Mouse (Mus musculus) heart, embryonic 15.5 days (tissue): ENCODE measurements around the gene Kcnma1. TPM values are rescaled to one million over a fixed set of nuclear protein-coding genes. Genes with fewer than 3 reads are reported as not detected.

Experiments
- ATAC-seq: fragments of 200-750 bp; cut with Nextera tagmentation; replicated peaks from 2 replicates; pipeline ENCODE4 v1.8.0; 2017; ENCODE audit warnings: low read depth, moderate TSS enrichment; ENCODE audit not compliant: insufficient number of reproducible peaks, insufficient read depth, low FRiP score
- H3K27ac ChIP-seq: fragments of 300-500 bp; sonication (generic); 2 replicates; pipeline ENCODE4 v1.5.1; 2015; ENCODE audit warnings: mild to moderate bottlenecking, inconsistent platforms
- H3K27me3 ChIP-seq: fragments of 300-500 bp; sonication (generic); 2 replicates; pipeline ENCODE4 v1.6.1; 2015; ENCODE audit warnings: inconsistent platforms
- H3K36me3 ChIP-seq: fragments of 300-500 bp; sonication (generic); 2 replicates; pipeline ENCODE4 v1.6.1; 2015; ENCODE audit warnings: mild to moderate bottlenecking, inconsistent platforms
- H3K4me1 ChIP-seq: fragments of 300-500 bp; sonication (generic); replicated peaks from 2 replicates; pipeline ENCODE4 v1.6.1; 2015; ENCODE audit warnings: inconsistent platforms
- H3K4me2 ChIP-seq: fragments of 300-500 bp; sonication (generic); 2 replicates; pipeline ENCODE4 v1.6.1; 2015; ENCODE audit warnings: inconsistent platforms, mild to moderate bottlenecking, moderate library complexity
- H3K4me3 ChIP-seq: fragments of 300-500 bp; sonication (generic); 2 replicates; pipeline ENCODE4 v1.5.1; 2015; ENCODE audit warnings: mild to moderate bottlenecking, inconsistent platforms
- H3K9ac ChIP-seq: fragments of 300-500 bp; sonication (generic); 2 replicates; pipeline ENCODE4 v1.6.1; 2015; ENCODE audit warnings: mild to moderate bottlenecking, inconsistent platforms
- H3K9me3 ChIP-seq: fragments of 300-500 bp; sonication (generic); replicated peaks from 2 replicates; pipeline ENCODE4 v1.6.1; 2016; ENCODE audit warnings: inconsistent platforms
- WGBS: fragments of 180-500 bp; shearing (Covaris S2); methylation state at CpG from one replicate; pipeline ENCODE4 v1.1.7; 2015; ENCODE audit warnings: mixed read lengths; 5-methylcytosine and 5-hydroxymethylcytosine counted together
- polyA plus RNA-seq: library from polyadenylated mRNA; unstranded; fragments of >200 nt; fragmentation: Nextera tagmentation; extraction: Ambion mirVana; gene quantifications from 2 replicates; pipeline ENCODE4 v1.2.1, GENCODE M21; 2015

Gene Kcnma1
- polyA plus RNA-seq, 1 experiment from 2014 or later = 0.23 TPM

DNA sequence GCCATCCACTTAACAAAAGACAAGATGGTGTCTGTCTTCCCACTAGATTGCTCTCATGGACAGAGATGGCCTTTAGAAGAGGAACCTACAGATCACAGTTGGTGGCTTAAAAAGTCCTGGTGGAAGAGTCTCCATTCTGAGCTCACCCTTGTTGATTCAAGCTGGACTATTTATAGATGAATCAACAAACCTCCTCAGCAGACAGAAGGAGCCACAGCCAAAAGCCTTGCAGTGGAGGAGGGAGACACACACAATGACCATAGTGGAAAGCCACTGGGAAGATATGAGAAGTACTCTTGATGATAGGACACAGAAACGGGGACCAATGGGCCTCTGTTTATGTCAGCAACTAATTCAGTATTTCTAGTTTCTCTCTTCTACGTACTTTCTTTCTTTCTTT lies 239.7 kb downstream of the Kcnma1 start:
- Histone ChIP-seq H3K36me3 (no peaks in the 10 kb centered on the region), H3K27me3 (0 out of 2 replicates have a peak, but pooled peaks cover 3% of the 10 kb centered on the region), H3K27ac (no peak overlapping the region), H3K4me3 (no peak overlapping the region), H3K9ac (no peak overlapping the region), H3K9me3 (no peaks in the 10 kb centered on the region), H3K4me1 (no peaks in the 10 kb centered on the region), H3K4me2 (no peak overlapping the region)
- ATAC-seq = no peak
- WGBS = 39% methylated on average over 2 of the region's 2 CpGs

DNA sequence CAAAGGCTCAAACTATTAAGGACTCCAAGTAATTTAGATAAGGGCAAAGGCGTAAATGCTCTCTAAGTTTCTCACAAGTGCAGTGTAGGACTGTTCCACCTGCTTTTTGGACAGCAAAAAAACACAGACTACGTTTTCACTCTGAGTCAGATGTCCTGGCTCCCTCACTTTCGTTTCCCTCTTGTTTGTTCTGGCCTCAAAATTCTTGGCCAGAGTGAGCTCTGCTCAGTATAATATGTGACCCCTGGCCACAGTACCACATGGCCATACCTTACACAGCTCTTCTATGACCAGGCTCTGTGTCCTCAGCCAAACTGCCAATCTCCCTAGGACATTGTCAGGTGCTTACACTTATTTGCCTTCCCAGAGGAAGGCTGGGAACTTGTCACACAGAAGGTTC lies 241.6 kb downstream of the Kcnma1 start:
- Histone ChIP-seq H3K36me3 (no peaks in the 10 kb centered on the region), H3K9ac (no peak overlapping the region), H3K27ac (no peak overlapping the region), H3K4me3 (no peak overlapping the region), H3K4me1 (no peaks in the 10 kb centered on the region), H3K27me3 (0 out of 2 replicates have a peak, but pooled peaks cover 3% of the 10 kb centered on the region), H3K9me3 (no peaks in the 10 kb centered on the region), H3K4me2 (no peak overlapping the region)
- 63% methylated on average over 3 of the region's 3 CpGs for WGBS
- no peak for ATAC-seq

GRCm38 (mm10) chr14:23771794-23772193 lies 242.5 kb downstream of the Kcnma1 start:
- H3K4me3 ChIP-seq = no peak overlapping the region
- H3K9me3 ChIP-seq = no peaks in the 10 kb centered on the region
- H3K4me2 ChIP-seq = no peak overlapping the region
- 70% methylated on average over 1 of the region's 1 CpGs for WGBS
- H3K4me1 ChIP-seq = no peaks in the 10 kb centered on the region
- no peak for ATAC-seq
- no peaks in the 10 kb centered on the region for H3K36me3 ChIP-seq
- H3K27ac ChIP-seq = no peak overlapping the region
- no peak overlapping the region for H3K9ac ChIP-seq
- 0 out of 2 replicates have a peak, but pooled peaks cover 3% of the 10 kb centered on the region for H3K27me3 ChIP-seq

DNA sequence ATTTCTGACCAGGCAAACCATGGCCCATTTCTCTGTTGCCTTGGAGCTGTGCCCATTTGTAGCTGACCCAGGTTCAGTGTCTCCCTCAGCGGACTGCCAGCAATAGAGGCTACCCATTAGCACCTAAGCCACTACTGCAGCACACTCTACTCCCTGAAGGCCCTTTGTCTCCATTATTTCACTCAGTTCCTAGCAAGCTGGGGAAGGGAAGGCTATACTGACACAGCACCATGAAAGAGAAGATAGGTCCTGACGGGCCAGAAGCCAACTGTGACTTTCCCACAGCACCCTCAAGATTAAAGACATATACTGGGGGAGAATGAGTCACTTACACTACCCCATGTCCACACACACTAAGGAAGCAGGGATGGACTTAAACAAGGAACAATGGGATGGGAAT lies 251.8 kb downstream of the Kcnma1 start:
- Histone ChIP-seq H3K9me3 (no peaks in the 10 kb centered on the region), H3K36me3 (no peaks in the 10 kb centered on the region), H3K4me3 (no peak overlapping the region), H3K4me2 (no peak overlapping the region), H3K27me3 (no peaks in the 10 kb centered on the region; the same call in 1 of the 2 replicates), H3K4me1 (no peaks in the 10 kb centered on the region), H3K27ac (no peak overlapping the region), H3K9ac (no peak overlapping the region)
- no peak for ATAC-seq
- WGBS = 60% methylated on average over 2 of the region's 2 CpGs

DNA sequence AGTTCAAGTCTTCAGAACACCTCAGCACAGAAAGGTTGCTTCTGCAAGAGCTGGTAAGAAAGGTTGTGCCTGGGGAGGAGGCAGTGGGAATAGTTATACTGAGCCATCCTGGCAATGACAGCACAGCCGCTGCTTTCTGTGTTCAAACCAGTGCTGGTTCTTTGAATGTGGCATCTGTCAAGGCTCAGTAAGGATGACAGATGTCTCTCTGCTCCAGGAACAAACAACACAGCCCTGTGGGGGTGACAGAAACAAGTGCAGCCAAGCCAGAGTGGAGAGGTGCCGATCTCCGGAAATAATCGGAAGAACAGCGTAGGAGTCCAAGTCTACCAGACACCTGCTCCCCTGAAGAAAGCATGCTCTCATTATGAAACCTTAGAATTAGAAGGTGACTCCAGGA lies 254.7 kb downstream of the Kcnma1 start:
- H3K4me1 ChIP-seq = no peaks in the 10 kb centered on the region
- whole genome bisulfite sequencing = 77% methylated on average over 5 of the region's 5 CpGs
- H3K27ac ChIP-seq = no peak overlapping the region
- no peak for ATAC-seq
- H3K9me3 ChIP-seq = no peaks in the 10 kb centered on the region
- no peak overlapping the region for H3K4me3 ChIP-seq
- H3K9ac ChIP-seq = no peak overlapping the region
- H3K27me3 ChIP-seq = no peaks in the 10 kb centered on the region; the same call in 1 of the 2 replicates
- H3K4me2 ChIP-seq = no peak overlapping the region
- H3K36me3 ChIP-seq = no peaks in the 10 kb centered on the region

- Histone ChIP-seq H3K9ac (no peak overlapping the region), H3K27ac (no peak overlapping the region), H3K4me2 (no peak overlapping the region), H3K9me3 (no peaks in the 10 kb centered on the region), H3K27me3 (no peaks in the 10 kb centered on the region; the same call in 1 of the 2 replicates), H3K4me1 (no peaks in the 10 kb centered on the region), H3K36me3 (no peaks in the 10 kb centered on the region), H3K4me3 (no peak overlapping the region)
- 61% methylated on average over 1 of the region's 1 CpGs for WGBS
- ATAC-seq = no peak
Measured at GRCm38 (mm10) chr14:23758421-23758820, 255.9 kb downstream of the Kcnma1 start.

DNA sequence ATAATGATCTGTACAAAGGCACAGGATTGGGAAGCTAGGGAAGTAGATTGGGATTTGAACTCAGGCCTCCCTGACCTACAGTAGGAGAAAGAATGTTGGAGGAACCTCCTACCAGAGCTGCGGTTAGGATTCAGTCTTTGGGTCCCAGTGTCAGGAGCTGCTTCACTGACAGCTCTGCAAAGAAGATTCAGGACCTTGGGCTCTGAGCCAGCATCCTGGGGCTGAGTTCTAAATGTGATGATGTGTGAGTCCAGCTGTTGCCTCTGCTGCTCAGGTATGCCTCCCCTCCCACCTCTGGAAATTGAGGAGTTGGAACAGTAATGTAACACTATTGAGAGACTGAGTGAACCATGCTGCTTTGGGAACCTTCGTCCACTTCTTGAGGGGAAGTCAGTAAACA lies 266.3 kb downstream of the Kcnma1 start:
- Histone ChIP-seq H3K4me3 (no peak overlapping the region), H3K27me3 (peaks cover 4% of the 10 kb centered on the region; the same call in 1 of the 2 replicates), H3K27ac (no peak overlapping the region), H3K36me3 (no peaks in the 10 kb centered on the region), H3K4me2 (no peak overlapping the region), H3K9me3 (no peaks in the 10 kb centered on the region), H3K4me1 (no peaks in the 10 kb centered on the region), H3K9ac (no peak overlapping the region)
- ATAC-seq = no peak
- WGBS = 66% methylated on average over 2 of the region's 2 CpGs

DNA sequence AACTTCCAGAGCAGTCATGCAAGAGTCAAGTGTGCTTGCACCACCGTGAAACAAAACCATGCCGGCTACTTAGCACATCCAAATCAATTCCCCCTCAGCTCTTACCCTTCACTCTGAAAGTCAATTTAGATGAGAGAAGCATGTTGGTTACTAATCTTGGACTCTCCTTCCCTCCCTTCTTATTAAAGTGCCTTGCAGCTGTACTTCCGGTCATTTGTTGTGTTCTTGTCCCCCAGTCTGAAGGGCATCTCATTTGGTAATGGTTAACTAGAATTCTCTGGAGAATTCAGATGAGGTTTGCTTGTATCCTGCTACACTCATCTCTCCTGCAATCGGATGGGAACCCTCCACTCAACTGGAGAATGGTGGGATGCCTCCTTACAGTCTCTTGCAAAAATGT lies 267.3 kb downstream of the Kcnma1 start:
- H3K36me3 ChIP-seq = no peaks in the 10 kb centered on the region
- no peak overlapping the region for H3K9ac ChIP-seq
- H3K27me3 ChIP-seq = peaks cover 4% of the 10 kb centered on the region; the same call in 1 of the 2 replicates
- no peaks in the 10 kb centered on the region for H3K4me1 ChIP-seq
- H3K4me3 ChIP-seq = no peak overlapping the region
- H3K4me2 ChIP-seq = no peak overlapping the region
- ATAC-seq = no peak
- H3K9me3 ChIP-seq = no peaks in the 10 kb centered on the region
- WGBS = 84% methylated on average over 4 of the region's 4 CpGs
- no peak overlapping the region for H3K27ac ChIP-seq

GRCm38 (mm10) chr14:23741531-23741930 lies 272.8 kb downstream of the Kcnma1 start:
- ATAC-seq = no peak
- no peaks in the 10 kb centered on the region for H3K9me3 ChIP-seq
- no peak overlapping the region for H3K4me2 ChIP-seq
- no peaks in the 10 kb centered on the region for H3K4me1 ChIP-seq
- H3K27ac ChIP-seq = no peak overlapping the region
- no peak overlapping the region for H3K4me3 ChIP-seq
- H3K9ac ChIP-seq = no peak overlapping the region
- H3K36me3 ChIP-seq = no peaks in the 10 kb centered on the region
- no peaks in the 10 kb centered on the region; the same call in 1 of the 2 replicates for H3K27me3 ChIP-seq

GRCm38 (mm10) chr14:23734200-23734599 lies 280.1 kb downstream of the Kcnma1 start:
- Histone ChIP-seq H3K9me3 (no peaks in the 10 kb centered on the region), H3K27ac (no peak overlapping the region), H3K9ac (no peak overlapping the region), H3K27me3 (peaks cover 10% of the 10 kb centered on the region; the same call in 1 of the 2 replicates), H3K36me3 (no peaks in the 10 kb centered on the region), H3K4me3 (no peak overlapping the region), H3K4me2 (no peak overlapping the region), H3K4me1 (no peaks in the 10 kb centered on the region)
- WGBS = 84% methylated on average over 3 of the region's 3 CpGs
- ATAC-seq = no peak

GRCm38 (mm10) chr14:23729377-23729776 lies 284.9 kb downstream of the Kcnma1 start:
- Histone ChIP-seq H3K9me3 (no peaks in the 10 kb centered on the region), H3K4me1 (no peaks in the 10 kb centered on the region), H3K27me3 (0 out of 2 replicates have a peak, but pooled peaks cover 4% of the 10 kb centered on the region), H3K4me2 (no peak overlapping the region), H3K27ac (no peak overlapping the region), H3K36me3 (no peaks in the 10 kb centered on the region), H3K4me3 (no peak overlapping the region), H3K9ac (no peak overlapping the region)
- WGBS = 40% methylated on average over 2 of the region's 2 CpGs
- ATAC-seq = no peak

- no peak overlapping the region for H3K4me3 ChIP-seq
- peaks cover 13% of the 10 kb centered on the region; the same call in 1 of the 2 replicates for H3K27me3 ChIP-seq
- WGBS = 76% methylated on average over 7 of the region's 7 CpGs
- no peaks in the 10 kb centered on the region for H3K4me1 ChIP-seq
- no peaks in the 10 kb centered on the region for H3K36me3 ChIP-seq
- ATAC-seq = no peak
- no peak overlapping the region for H3K27ac ChIP-seq
- H3K9me3 ChIP-seq = no peaks in the 10 kb centered on the region
- H3K4me2 ChIP-seq = no peak overlapping the region
- H3K9ac ChIP-seq = no peak overlapping the region
Measured at GRCm38 (mm10) chr14:23723701-23724430, 290.4 kb downstream of the Kcnma1 start.
